Comparison of ENCODE assay signal across 13 mouse cellular contexts in the genomic region with DNA sequence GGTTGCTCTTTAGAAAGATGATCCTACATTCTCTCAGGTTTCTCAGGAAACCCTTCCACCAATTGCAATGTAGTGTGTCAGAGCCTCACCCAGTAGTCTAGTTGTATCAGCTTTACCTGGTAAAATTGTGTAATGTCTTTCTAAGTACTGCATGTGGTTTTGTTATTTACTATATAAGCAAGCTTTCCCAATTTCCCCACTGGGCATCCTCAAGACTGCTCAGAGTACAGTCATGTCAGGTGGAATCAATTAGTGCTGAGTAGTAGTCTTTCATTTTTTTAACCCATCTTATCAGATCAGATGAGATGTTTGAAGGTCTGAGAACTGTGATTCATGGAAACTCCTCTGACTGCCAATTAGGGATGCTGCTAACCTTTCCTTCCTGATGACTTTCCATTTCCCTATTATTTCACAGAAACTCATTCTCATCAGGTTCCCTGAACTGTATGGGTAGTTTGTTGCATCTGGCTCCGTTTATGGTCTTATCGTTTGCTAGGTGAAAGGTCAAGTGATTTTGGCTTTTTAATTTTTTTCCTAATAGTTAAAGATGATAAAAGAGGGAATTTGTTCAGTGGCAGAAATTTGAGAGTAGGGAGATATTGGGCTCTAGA.
DNase-seq lines count a peak whose midpoint lies in the region; ATAC-seq lines count a peak whose summit lies in the region.
"Had no signal": no experiment of that assay in that cellular context is flagged by ENCODE, and none has a peak within 500 bp of the region (broad histone marks: within the 10 kb centered on the region; RNA-seq: fewer than 3 reads in every experiment).

No protein-coding gene starts in this region.

- H3K9ac ChIP-seq in forebrain, embryonic 13.5 days = no peak overlapping the region
- H3K9ac ChIP-seq in forebrain, embryonic 14.5 days (ENCODE audit: low read length) = no peak overlapping the region
- H3K9ac ChIP-seq in limb, embryonic 11.5 days (ENCODE audit: low read length) = no peak overlapping the region
- H3K9ac ChIP-seq in limb, embryonic 12.5 days (replicated peaks) = no peak overlapping the region
- no peak overlapping the region for H3K9ac ChIP-seq in stomach, embryonic 15.5 days

- H3K36me3 ChIP-seq in forebrain, embryonic 13.5 days (ENCODE audit: poor library complexity, severe bottlenecking) = no peaks in the 10 kb centered on the region
- no peaks in the 10 kb centered on the region for H3K36me3 ChIP-seq in forebrain, embryonic 14.5 days (ENCODE audit: control insufficient read depth, insufficient read depth, low read length)
- no peaks in the 10 kb centered on the region for H3K36me3 ChIP-seq in limb, embryonic 11.5 days (ENCODE audit: control insufficient read depth, insufficient read depth, low read length)
- H3K36me3 ChIP-seq in limb, embryonic 10.5 days = no peaks in the 10 kb centered on the region
- H3K36me3 ChIP-seq in limb, embryonic 12.5 days = no peaks in the 10 kb centered on the region
- no peaks in the 10 kb centered on the region for H3K36me3 ChIP-seq in stomach, embryonic 15.5 days

- no peak for DNase-seq in forebrain, embryonic 14.5 days (ENCODE audit: low spot score)
- no peak for DNase-seq in limb, embryonic 11.5 days (ENCODE audit: low spot score)
- DNase-seq in limb, embryonic 10.5 days (ENCODE audit: low spot score) = no peak
- no peak for DNase-seq in gastrocnemius, postnatal 14 days
- no peak for DNase-seq in thymus, postnatal 14 days
- DNase-seq: cerebellum, adult 9-10 months; gastrocnemius, postnatal 25 days; heart, postnatal 36 days; kidney, postnatal 10 days had no signal

- no peaks in the 10 kb centered on the region for H3K4me1 ChIP-seq in forebrain, embryonic 13.5 days
- no peaks in the 10 kb centered on the region for H3K4me1 ChIP-seq in forebrain, embryonic 14.5 days (ENCODE audit: control insufficient read depth, insufficient read depth, low read length)
- H3K4me1 ChIP-seq in limb, embryonic 11.5 days (ENCODE audit: control insufficient read depth, insufficient read depth, low read length) = no peaks in the 10 kb centered on the region
- no peaks in the 10 kb centered on the region for H3K4me1 ChIP-seq in limb, embryonic 10.5 days
- no peaks in the 10 kb centered on the region for H3K4me1 ChIP-seq in limb, embryonic 12.5 days (replicated peaks)
- no peaks in the 10 kb centered on the region for H3K4me1 ChIP-seq in stomach, embryonic 15.5 days

- intact Hi-C loops in gastrocnemius, postnatal 14 days (cut with DNase I; ENCODE audit: low total_unique reads) = no loop called here

- no peak overlapping the region for H3K4me3 ChIP-seq in forebrain, embryonic 13.5 days
- H3K4me3 ChIP-seq in forebrain, embryonic 14.5 days (ENCODE audit: low read depth, low read length) = no peak overlapping the region
- no peak overlapping the region for H3K4me3 ChIP-seq in limb, embryonic 11.5 days (ENCODE audit: low read depth, low read length)
- H3K4me3 ChIP-seq in limb, embryonic 10.5 days = no peak overlapping the region
- no peak overlapping the region for H3K4me3 ChIP-seq in limb, embryonic 12.5 days (replicated peaks)
- H3K4me3 ChIP-seq in stomach, embryonic 15.5 days (replicated peaks) = no peak overlapping the region

- ATAC-seq in forebrain, embryonic 13.5 days = peak; percentile 62
- no peak for ATAC-seq in forebrain, embryonic 14.5 days
- 0 out of 2 replicates have a peak, but pooled peaks have one; percentile 54 for ATAC-seq in limb, embryonic 11.5 days (ENCODE audit: insufficient number of reproducible peaks, low FRiP score, low TSS enrichment, low read depth)
- ATAC-seq in limb, embryonic 12.5 days (ENCODE audit: insufficient number of reproducible peaks, insufficient read depth, low FRiP score, low TSS enrichment, low read depth) = 0 out of 2 replicates have a peak, but pooled peaks have one; percentile 31
- peak; percentile 56; the same call in 1 of the 2 replicates for ATAC-seq in stomach, embryonic 15.5 days (ENCODE audit: insufficient read depth, low FRiP score, low read depth)

- H3K27me3 ChIP-seq in forebrain, embryonic 13.5 days = no peaks in the 10 kb centered on the region
- no peaks in the 10 kb centered on the region for H3K27me3 ChIP-seq in forebrain, embryonic 14.5 days (replicated peaks; ENCODE audit: control insufficient read depth, insufficient read depth, low read length)
- H3K27me3 ChIP-seq in limb, embryonic 11.5 days (ENCODE audit: control insufficient read depth, insufficient read depth, low read length) = no peaks in the 10 kb centered on the region
- no peaks in the 10 kb centered on the region for H3K27me3 ChIP-seq in limb, embryonic 10.5 days (ENCODE audit: low read depth, poor library complexity, severe bottlenecking)
- no peaks in the 10 kb centered on the region for H3K27me3 ChIP-seq in limb, embryonic 12.5 days
- H3K27me3 ChIP-seq in stomach, embryonic 15.5 days (replicated peaks) = no peaks in the 10 kb centered on the region

- 94% methylated on average over 2 of the region's 2 CpGs for WGBS in forebrain, embryonic 13.5 days
- WGBS in forebrain, embryonic 14.5 days = 93% methylated on average over 2 of the region's 2 CpGs
- WGBS in limb, embryonic 11.5 days = 77% methylated on average over 2 of the region's 2 CpGs
- WGBS in limb, embryonic 10.5 days = 86% methylated on average over 2 of the region's 2 CpGs
- 83% methylated on average over 2 of the region's 2 CpGs for WGBS in limb, embryonic 12.5 days
- 79% methylated on average over 2 of the region's 2 CpGs for WGBS in stomach, embryonic 15.5 days

- no peaks in the 10 kb centered on the region for H3K9me3 ChIP-seq in forebrain, embryonic 13.5 days (replicated peaks)
- no peaks in the 10 kb centered on the region for H3K9me3 ChIP-seq in forebrain, embryonic 14.5 days (replicated peaks; ENCODE audit: control insufficient read depth, low read length)
- no peaks in the 10 kb centered on the region for H3K9me3 ChIP-seq in limb, embryonic 11.5 days (ENCODE audit: control insufficient read depth, low read length)
- H3K9me3 ChIP-seq in limb, embryonic 10.5 days (replicated peaks) = no peaks in the 10 kb centered on the region
- H3K9me3 ChIP-seq in limb, embryonic 12.5 days = 0 out of 2 replicates have a peak, but pooled peaks cover 3% of the 10 kb centered on the region
- H3K9me3 ChIP-seq in stomach, embryonic 15.5 days = no peaks in the 10 kb centered on the region

- no peak overlapping the region for H3K4me2 ChIP-seq in forebrain, embryonic 13.5 days
- no peak overlapping the region for H3K4me2 ChIP-seq in forebrain, embryonic 14.5 days (ENCODE audit: low read length)
- H3K4me2 ChIP-seq in limb, embryonic 11.5 days (ENCODE audit: low read depth, severe bottlenecking) = no peak overlapping the region
- H3K4me2 ChIP-seq in limb, embryonic 12.5 days = no peak overlapping the region
- no peak overlapping the region for H3K4me2 ChIP-seq in stomach, embryonic 15.5 days

- no peak overlapping the region for H3K27ac ChIP-seq in forebrain, embryonic 13.5 days
- no peak overlapping the region for H3K27ac ChIP-seq in forebrain, embryonic 14.5 days (ENCODE audit: low read depth, low read length)
- H3K27ac ChIP-seq in limb, embryonic 11.5 days (replicated peaks; ENCODE audit: low read depth, low read length) = no peak overlapping the region
- no peak overlapping the region for H3K27ac ChIP-seq in limb, embryonic 10.5 days
- no peak overlapping the region for H3K27ac ChIP-seq in limb, embryonic 12.5 days
- no peak overlapping the region for H3K27ac ChIP-seq in stomach, embryonic 15.5 days
- H3K27ac ChIP-seq: macrophage had no signal
